Comparison of ENCODE assay signal across 14 mouse cellular contexts in the genomic region with DNA sequence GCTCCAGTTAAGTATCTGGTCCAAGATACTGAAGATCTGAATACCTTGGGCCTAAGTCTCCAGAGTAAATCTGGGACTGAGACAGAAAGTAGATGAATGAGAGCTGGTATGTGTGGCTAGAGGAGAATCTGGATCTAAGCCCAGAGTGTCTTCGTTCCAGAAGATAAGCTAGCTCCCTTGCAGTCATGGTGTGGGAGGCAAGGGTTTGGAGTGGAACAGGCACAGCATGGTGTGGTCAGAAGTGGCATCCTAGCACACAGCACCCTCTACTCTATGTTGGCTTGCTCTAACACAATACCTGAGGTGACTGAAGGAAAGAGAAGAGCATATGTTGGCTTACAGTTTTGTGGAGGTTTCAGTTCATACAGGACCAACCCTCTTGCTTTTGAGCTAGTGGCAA.
DNase-seq lines count a peak whose midpoint lies in the region; ATAC-seq lines count a peak whose summit lies in the region.
"Had no signal": no experiment of that assay in that cellular context is flagged by ENCODE, and none has a peak within 500 bp of the region (broad histone marks: within the 10 kb centered on the region; RNA-seq: fewer than 3 reads in every experiment).

No protein-coding gene starts in this region.

- H3K27me3 ChIP-seq in lung, embryonic 15.5 days, result no peaks in the 10 kb centered on the region
- H3K27me3 ChIP-seq: intestine, embryonic 15.5 days had no signal

- no peak overlapping the region for H3K4me3 ChIP-seq in lung, embryonic 15.5 days
- H3K4me3 ChIP-seq: intestine, embryonic 15.5 days; left cerebral cortex, adult 2 months had no signal

- H3K9me3 ChIP-seq in lung, embryonic 15.5 days, result no peaks in the 10 kb centered on the region
- H3K9me3 ChIP-seq: intestine, embryonic 15.5 days had no signal

- DNase-seq in frontal cortex, postnatal 25 days (ENCODE audit: low spot score in 2 of 2), result no peak
- DNase-seq in lung, postnatal 14 days, result no peak
- DNase-seq in heart, adult 8-10 months (ENCODE audit: low spot score), result peak; percentile 36
- DNase-seq in heart, postnatal 4 days, result peak; percentile 46
- DNase-seq in layer of hippocampus, postnatal 10 days (ENCODE audit: low spot score in 2 of 2), result no peak
- DNase-seq in cerebellum, adult 18-20 months, result no peak
- DNase-seq: cerebellum, adult 11 months; kidney, postnatal 10 days had no signal

- H3K27ac ChIP-seq in lung, embryonic 15.5 days, result peak overlapping the region; percentile 46
- H3K27ac ChIP-seq: intestine, embryonic 15.5 days; left cerebral cortex, adult 2 months had no signal

- H3K9ac ChIP-seq in lung, embryonic 15.5 days, result no peak overlapping the region
- H3K9ac ChIP-seq: intestine, embryonic 15.5 days had no signal

- peaks cover 14% of the 10 kb centered on the region for H3K4me1 ChIP-seq in lung, embryonic 15.5 days
- H3K4me1 ChIP-seq: intestine, embryonic 15.5 days had no signal

- H3K36me3 ChIP-seq in lung, embryonic 15.5 days, result peaks cover 21% of the 10 kb centered on the region
- H3K36me3 ChIP-seq: intestine, embryonic 15.5 days had no signal

- peak; percentile 95 for ATAC-seq in frontal cortex, adult (ENCODE audit: low TSS enrichment)
- no peak for ATAC-seq in lung, embryonic 15.5 days (ENCODE audit: borderline replicate concordance, extremely low read depth, low FRiP score, low TSS enrichment)
- ATAC-seq: forebrain, embryonic 16.5 days; intestine, embryonic 15.5 days had no signal

- WGBS in lung, embryonic 15.5 days, result 25% methylated on average over 1 of the region's 1 CpGs

- H3K4me2 ChIP-seq in lung, embryonic 15.5 days, result no peak overlapping the region
- H3K4me2 ChIP-seq: intestine, embryonic 15.5 days; liver, embryonic 11.5 days had no signal

Comparison
In these comparisons a context has a peak if more than half of its experiments do, and no peak if none do; other contexts are left out.
1. DNase-seq: peak in heart, adult 8-10 months (single experiment) and heart, postnatal 4 days (single experiment); none in frontal cortex, postnatal 25 days (0 of 2), lung, postnatal 14 days (single experiment), layer of hippocampus, postnatal 10 days (0 of 2) and cerebellum, adult 18-20 months (0 of 2).